Mouse (Mus musculus): Measurements from ENCODE around the gene Siglech. TPM values are rescaled to one million over a fixed set of nuclear protein-coding genes. Genes with fewer than 3 reads are reported as not detected.

Siglech gene
- polyA plus RNA-seq, 1 experiment from 2014 or later: 0.96 TPM

- Histone ChIP-seq H3K36me3 (ENCODE audit: control insufficient read depth, insufficient read depth, low read length) (peaks cover 20% of the 10 kb centered on the region; the same call in 1 of the 2 replicates), H3K27ac (ENCODE audit: low read depth, low read length) (no peak overlapping the region), H3K4me3 (ENCODE audit: low read depth, low read length) (no peak overlapping the region), H3K9ac (ENCODE audit: low read length) (no peak overlapping the region), H3K4me1 (ENCODE audit: control insufficient read depth, insufficient read depth, low read length) (no peaks in the 10 kb centered on the region), H3K4me2 (no peak overlapping the region), H3K9me3 (ENCODE audit: control insufficient read depth, low read length) (no peaks in the 10 kb centered on the region), H3K27me3 (ENCODE audit: control insufficient read depth, insufficient read depth, low read length) (no peaks in the 10 kb centered on the region)
- 84% methylated on average over 5 of the region's 5 CpGs for WGBS
- ATAC-seq (ENCODE audit: low FRiP score) (no peak), DNase-seq (ENCODE audit: low spot score, missing footprints) (no peak)
Observed at GRCm38 (mm10) chr7:55824468-55824867, 56.5 kb downstream of the Siglech start.

GRCm38 (mm10) chr7:55827551-55827950 lies 59.6 kb downstream of the Siglech start:
- no peak for DNase-seq (ENCODE audit: low spot score, missing footprints)
- no peaks in the 10 kb centered on the region for H3K9me3 ChIP-seq (ENCODE audit: control insufficient read depth, low read length)
- H3K36me3 ChIP-seq (ENCODE audit: control insufficient read depth, insufficient read depth, low read length): peaks cover 14% of the 10 kb centered on the region; the same call in 1 of the 2 replicates
- no peak overlapping the region for H3K4me3 ChIP-seq (ENCODE audit: low read depth, low read length)
- H3K4me1 ChIP-seq (ENCODE audit: control insufficient read depth, insufficient read depth, low read length): no peaks in the 10 kb centered on the region
- WGBS: 92% methylated on average over 9 of the region's 9 CpGs
- no peak overlapping the region for H3K4me2 ChIP-seq
- H3K27ac ChIP-seq (ENCODE audit: low read depth, low read length): no peak overlapping the region
- H3K9ac ChIP-seq (ENCODE audit: low read length): no peak overlapping the region
- H3K27me3 ChIP-seq (ENCODE audit: control insufficient read depth, insufficient read depth, low read length): no peaks in the 10 kb centered on the region
- no peak for ATAC-seq (ENCODE audit: low FRiP score)

Other genes with a start within 250 kb of the Siglech start
- 31.8 and 37.4 TPM in 2 replicates for gene Tubgcp5, start 26.0 kb downstream of the Siglech start, polyA plus RNA-seq (2014; fragmentation: Nextera tagmentation; extraction: Ambion mirVana)
- 80.6 and 81.4 TPM in 2 replicates for gene Cyfip1, start 73.6 kb downstream of the Siglech start, polyA plus RNA-seq (2014; fragmentation: Nextera tagmentation; extraction: Ambion mirVana)
- gene Nipa2, start 194.3 kb downstream of the Siglech start, polyA plus RNA-seq (2014; fragmentation: Nextera tagmentation; extraction: Ambion mirVana): 44.8 and 48.0 TPM in 2 replicates